Mouse (Mus musculus) cerebral cortex, adult 2 months (tissue): ENCODE measurements around the gene Lactb.

Experiments used
- WGBS: fragments of 180-500 bp; shearing (Covaris S2); methylation state at CpG from one replicate; pipeline ENCODE4 v1.1.7; 2018; 5-methylcytosine and 5-hydroxymethylcytosine counted together

The Lactb gene

DNA sequence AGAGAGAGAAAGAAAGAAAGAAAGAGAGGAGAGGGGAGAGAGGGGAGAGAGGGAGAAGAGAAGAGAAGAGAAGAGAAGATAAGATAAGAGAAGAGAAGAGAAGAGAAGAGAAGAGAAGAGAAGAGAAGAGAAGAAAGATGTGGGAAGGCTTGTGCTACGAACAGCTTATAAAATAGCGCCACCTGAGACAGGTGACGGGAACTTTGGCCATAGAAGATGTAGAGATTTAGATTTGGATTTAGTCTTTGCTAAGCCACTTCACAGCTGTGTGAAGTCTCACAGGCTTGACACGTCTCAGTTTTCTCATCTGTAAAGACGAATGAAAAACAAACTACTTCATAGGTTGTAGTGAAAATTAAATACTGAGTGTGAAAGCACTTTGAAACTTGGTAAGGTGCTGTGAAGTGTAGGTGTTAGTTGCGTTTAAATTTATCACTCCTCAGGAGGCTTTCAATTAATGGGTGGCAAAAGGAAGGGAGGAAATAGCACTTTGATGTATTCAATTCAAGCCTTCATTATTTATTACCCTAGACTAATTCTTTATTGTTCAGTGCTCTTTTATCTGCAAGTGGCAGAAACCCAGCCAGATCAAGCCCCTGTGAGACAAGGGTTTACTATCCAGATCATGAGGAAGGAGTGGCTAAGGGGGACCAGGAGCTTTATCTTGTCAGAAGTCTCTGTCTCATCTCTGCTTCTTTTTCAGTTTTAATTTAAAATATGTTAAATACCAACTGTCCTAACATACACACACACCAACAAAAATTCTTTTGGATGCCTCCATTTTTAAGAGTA is 54.6 kb downstream of the Lactb start:
- WGBS: 18% methylated on average over 6 of the region's 6 CpGs

DNA sequence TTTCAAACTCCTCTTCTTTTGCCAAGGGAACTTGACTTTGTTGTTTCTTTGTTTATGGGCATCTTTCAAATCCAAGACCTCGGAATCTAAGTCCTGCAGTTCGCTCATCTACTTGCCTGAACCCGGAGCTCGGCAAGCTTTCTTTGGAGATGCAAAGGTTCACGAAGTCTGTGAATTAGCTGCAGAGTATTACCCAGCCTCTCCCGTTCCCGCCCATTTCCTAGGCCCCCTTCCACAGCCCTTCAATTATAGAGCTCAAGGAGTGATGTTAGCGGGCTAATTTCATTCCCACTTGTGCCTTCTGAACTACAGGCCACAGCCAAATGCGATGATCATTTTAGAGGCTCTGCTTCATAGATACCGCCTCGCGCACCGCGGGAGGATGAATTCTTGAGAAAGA is 55.3 kb downstream of the Lactb start:
- 1% methylated on average over 14 of the region's 14 CpGs for WGBS

DNA sequence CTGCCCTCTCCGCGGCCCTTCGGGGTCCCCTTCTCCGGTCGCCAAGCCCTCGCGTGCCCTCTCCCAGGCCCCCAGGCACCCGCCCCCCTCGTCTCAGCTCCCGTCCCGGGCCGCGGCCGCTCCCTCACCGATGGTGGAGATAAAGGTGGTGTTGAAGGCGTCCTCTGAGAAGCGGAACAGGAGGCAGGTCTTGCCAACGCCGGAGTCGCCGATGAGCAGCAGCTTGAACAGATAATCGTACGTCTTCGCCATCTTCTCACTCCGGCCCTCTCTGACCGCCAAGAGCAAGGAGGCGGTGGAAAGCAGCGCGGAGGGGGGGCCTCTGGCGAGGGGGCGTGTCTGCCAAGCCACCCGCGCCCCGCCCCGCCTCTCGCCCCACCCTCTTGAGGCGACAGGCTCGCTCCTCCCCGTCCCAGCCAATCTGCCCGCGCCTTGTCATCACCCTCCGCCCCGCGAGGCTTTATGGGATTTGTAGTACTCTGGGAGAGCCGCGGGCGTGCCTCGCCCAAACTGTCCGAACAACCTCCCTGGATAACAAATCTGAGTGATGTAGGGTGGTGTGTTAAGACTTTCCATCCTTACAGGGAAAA is 55.8 kb downstream of the Lactb start, which contains the start of gene Rab8b:
Gene Rab8b (minus strand): TSS at position 306 of the 590 bp plus-strand sequence.
- WGBS: under 1% methylated on average over 47 of the region's 49 CpGs

DNA sequence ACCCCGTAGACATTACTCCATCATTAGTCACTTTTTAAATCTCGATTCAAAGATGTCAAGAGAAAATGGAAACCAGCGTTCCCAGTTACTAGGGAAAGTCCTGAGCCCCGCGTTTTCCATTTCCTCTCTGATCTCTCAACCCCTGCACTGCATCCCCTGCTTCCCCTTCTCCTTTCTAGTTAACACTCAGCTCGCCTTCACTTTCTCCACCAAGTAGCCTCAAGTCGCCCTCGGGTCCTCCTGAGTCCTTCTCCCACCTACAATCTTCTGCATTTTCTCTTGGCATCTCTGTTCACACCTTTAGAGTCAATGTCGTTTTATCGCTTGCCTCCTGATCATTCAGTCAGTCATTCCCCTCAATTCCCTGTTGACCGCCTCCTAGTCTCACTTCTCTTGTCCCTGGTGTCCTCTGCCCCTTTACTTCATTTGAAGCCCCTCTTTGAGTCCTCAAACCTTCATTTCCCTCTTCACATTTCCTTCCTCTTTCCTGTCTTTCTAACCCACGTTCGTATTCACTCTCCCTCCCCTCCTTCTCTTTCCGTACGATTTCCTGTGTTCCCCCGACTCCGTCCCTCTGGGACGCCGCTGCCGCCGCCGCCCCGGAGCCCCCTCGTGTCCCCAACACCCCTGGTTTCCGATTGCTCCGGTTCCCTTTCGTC is 56.5 kb downstream of the Lactb start:
- WGBS: 1% methylated on average over 27 of the region's 27 CpGs

DNA sequence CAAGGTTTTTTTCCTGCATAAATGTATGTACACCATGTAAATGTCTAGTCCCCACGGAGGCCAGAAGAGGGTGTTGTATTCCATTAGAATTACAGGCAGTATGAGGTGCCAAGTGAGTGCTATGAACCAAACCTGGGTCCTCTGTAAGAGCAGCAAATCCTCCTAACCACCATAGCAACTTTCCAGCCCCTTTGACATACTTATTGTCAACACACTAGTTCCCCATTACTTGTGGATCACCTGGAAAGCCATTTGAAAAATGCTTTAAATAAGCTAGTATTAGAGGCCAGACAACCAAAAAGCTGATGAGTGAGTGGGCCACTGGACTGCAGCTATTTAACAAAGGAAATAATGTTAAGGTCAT is 57.4 kb downstream of the Lactb start:
- WGBS: 66% methylated on average over 1 of the region's 1 CpGs

DNA sequence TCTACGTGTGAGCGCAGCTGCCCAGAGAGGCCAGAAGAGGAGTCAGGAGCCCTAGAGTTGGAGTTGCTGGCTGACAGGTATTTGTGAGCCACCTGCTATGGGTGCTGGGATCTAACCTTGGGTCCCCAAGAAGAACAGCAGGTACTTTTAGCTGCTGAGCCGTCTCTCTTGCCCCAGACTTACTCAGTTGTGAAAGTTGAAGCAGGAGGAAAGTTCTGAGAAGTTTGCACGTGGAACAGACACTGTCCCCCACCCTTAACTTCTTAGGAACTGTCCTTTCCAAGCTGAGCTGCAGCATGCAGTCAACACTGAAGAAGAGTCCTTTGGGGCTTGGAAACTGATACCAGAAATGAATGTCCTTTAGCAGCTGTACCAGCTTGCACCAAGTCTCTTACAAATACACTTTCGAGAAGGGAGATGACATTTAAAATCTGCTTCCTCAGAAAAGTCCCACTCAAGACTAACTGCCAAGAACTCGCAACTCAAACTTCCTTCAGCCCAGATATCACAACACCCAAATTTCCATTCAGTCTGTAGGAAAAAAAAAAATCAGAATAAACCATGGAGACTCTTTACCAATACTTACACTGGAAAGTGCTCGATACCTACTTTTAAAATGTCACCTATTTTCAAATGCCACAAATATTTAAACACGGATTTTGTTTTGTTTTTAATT is 57.9 kb downstream of the Lactb start:
- WGBS: 76% methylated on average over 8 of the region's 8 CpGs

DNA sequence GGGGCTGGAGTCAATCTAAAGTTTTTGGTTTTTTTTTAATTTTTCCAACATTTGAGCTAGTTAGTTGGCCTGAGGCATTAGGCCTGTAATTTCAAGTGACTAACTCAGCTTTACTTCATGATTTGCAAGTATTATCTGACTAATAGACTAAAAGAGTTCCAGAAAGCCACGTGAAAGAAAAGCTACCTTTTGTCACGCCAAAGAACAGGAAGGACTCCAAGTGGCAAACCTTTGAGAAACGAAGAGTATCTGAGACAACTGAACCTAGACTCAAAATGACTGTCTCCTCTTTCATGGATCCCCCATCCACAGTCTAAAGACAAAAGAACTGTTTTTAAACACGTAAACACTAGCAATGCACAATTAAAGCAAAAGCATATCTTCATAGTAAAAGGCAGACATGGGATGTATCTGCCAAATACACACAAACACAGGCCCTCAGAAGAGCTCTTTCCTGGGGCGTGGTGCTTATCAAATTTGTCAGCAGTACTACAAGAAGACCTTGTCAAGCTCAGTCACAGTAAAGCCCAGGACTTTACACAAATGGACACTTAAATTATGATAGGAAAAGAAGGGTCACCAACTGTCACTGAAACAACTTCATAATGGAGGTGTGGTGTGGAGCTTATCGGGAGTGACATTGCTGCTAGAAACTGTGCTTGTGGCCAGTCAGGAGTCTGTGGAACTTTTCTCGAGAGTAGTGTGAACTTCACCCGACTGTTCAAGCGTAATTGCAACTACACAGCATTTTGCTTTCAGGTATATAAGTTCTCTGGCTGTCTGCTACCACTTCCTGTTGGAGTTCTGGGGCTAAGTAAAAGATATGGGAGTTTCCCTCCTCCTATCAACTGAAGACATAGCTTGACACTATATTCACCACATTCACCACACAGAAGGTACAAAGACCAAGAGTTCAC is 59.2 kb downstream of the Lactb start:
- 80% methylated on average over 9 of the region's 9 CpGs for WGBS

DNA sequence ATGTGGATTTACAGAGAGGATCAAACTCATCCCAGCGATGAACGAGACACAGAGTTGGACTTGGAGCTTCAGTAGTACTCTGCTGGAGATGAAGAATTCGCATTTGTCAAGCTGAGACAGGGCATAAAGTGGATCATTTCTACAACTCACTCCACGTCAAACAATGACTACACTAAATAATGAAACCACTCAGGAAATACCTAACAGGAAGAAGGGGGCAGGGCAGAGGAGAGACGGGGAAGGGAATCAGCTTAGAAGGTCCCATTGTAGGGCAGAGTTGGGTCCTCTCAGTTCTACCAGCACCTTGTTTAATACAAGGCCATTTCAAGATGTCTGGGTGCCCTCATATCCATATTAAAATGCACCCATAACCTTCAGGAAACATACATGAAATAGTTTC is 59.9 kb downstream of the Lactb start:
- 69% methylated on average over 5 of the region's 5 CpGs for WGBS

DNA sequence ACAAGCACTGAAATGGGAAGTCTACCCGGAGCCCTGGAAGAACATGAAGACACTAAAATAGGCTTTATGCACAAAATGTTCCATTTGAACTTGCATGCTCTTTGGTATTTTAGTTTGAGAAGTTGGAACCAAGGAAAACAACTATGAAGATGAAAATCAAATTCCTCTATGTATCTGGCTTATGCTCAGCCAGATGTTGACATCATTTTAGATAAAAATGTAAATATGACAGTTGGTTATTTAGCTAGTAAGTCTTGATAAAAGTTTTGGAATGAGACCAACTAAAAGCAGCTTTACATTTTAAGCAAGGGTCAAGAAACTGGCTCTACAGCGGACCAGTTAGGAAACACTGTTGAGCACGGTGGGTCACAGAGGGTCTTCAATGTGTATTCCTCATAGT is 60.7 kb downstream of the Lactb start:
- WGBS: 80% methylated on average over 3 of the region's 3 CpGs

DNA sequence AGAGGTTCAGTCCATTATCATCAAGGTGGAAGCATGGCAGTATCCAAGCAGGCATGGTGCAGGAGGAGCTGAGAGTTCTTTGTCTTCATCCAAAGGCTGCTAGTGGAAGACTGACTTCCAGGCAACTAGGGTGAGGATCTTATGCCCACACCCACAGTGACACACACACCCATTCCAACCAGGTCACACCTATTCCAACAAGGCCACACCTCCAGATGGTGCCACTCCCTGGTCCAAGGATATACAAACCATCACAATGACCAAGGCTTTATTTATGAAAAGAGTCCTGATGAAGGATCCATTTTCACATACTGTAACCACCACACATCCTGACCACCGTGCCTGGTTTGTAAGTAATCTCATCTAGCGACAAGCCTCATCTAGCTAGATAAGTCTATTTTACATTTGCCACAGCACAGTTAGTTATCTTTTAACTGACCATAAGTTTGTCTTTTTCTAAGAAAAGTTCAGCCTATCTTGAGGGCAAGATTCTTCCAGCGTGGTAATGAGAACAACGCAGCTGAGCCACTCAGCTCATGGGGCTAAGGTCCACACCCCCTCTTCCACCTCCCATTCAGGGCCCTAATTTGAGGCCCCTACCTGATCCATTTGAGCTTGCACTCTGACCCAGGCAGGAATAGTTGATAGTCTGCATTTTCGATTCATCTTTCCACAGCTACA is 61.9 kb downstream of the Lactb start:
- 97% methylated on average over 5 of the region's 5 CpGs for WGBS

DNA sequence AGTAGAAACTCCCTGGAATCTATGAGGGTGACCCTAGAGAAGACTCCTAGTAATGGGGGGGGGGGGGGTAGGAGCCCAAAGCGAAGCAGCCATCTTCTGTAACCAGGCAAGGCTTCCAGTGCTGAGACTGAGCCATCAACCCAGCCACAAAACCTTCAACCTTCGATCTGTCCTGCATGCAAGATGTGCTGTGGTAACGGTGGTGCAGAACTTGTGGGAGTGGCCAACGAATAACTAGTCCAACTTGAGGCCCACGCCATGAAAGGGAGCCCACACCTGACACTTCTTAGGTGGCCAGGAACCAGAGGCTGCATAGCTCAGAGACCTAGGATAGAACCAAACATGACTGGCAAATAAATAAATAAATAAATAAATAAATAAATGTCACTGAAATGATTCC is 64.6 kb downstream of the Lactb start:
- WGBS: 96% methylated on average over 5 of the region's 5 CpGs

DNA sequence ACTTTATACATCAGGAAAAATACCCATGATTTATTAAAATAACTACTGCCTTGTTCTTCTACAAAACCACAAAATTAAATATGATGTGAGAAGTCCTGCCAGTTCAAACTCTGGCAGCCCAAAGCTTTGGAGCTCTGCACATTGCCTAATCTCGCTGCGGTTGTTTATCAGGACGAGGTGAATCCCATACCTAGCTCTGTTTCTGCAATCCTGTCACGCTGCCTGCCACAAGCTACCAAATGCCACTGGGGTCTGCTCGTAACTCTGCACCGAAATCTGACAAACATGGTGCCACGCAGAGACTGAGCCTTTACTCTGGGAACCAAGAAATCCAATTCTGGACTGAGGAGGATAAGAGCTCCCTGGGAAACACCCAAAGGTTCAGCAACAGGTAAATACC is 65.4 kb downstream of the Lactb start:
- WGBS: 86% methylated on average over 7 of the region's 7 CpGs

DNA sequence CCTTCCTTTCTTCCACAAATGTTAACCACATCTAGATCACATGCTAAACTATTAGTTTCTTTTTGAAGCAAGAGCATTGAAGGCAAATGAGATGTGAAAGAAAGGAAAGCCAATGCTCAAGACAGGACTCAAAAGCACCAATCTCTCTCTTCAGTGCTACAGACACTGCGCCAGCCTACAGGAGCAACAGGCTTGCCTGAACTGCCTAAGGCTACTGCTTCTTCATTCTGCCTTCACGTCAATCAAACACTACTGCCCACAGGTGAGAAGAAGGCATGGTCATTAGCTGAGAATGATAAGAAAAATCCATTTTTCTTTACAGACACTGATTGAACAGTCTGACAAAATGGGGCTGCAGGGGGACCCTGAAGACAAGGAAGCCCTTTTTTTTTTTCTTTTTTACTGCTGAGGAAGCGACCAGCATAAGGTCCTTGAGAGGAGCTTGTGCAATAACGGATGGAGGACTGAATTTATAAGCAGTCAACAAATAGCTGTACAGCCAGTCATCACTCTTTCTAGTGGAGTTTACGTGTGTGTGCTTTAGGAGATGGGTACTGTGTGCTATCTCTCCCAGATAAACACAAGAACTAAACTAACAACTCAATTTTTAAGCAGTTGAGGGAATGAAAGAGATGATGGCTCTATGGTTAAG is 67.4 kb downstream of the Lactb start:
- 86% methylated on average over 5 of the region's 5 CpGs for WGBS

DNA sequence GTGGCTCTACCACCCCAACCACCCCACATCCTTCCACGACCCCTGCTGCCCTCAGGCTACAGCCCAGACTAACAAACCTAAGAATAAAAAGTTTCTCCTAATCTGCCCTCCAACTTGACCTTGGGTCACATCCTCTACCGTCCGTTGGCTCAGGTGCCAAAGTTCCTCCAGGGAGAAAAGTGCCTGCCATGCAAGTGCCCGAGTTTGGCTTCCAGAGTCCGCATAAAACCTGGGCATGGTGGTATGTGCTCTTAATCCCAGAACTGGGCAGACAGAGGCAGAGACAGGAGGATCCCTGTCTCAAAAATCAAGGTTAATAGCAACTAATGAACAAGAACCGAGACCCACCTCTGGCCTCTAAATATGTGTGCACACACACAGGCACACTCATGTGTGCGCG is 68.2 kb downstream of the Lactb start:
- 95% methylated on average over 8 of the region's 8 CpGs for WGBS

DNA sequence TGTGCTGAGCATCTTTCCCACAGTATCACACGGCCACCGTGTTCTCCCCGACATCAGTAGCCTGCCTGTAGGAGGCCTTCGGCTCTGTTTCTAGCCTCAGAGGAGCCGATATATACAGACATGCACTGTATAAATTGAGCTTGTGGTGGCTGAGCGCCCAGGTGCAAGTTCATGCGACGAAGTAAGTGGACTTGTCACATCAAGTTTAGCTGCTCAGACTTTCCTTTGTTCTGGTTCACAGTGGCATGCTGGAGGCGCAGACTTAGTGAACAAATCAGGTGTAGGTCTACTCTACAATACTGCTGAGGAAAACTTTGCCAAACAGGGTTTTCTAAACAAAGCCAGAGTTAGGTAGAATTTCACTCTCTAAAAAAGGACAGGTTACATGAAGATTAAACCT is 69.3 kb downstream of the Lactb start:
- 72% methylated on average over 9 of the region's 9 CpGs for WGBS
